Mouse (Mus musculus) lung, postnatal 0 days (tissue): ENCODE results near the gene Dpp3. TPM values are rescaled to one million over a fixed set of nuclear protein-coding genes. Genes with fewer than 3 reads are reported as not detected.

Source experiments
- ATAC-seq: fragments of 200-750 bp; cut with Nextera tagmentation; 2 replicates; pipeline ENCODE4 v1.8.0; 2017; ENCODE audit warnings: moderate library complexity
- DNase-seq: peaks from one replicate; pipeline ENCODE4 v3.0.0-alpha.2; 2016; ENCODE audit warnings: low spot score
- H3K27ac ChIP-seq: fragments of 300-500 bp; sonication (generic); 2 replicates; pipeline ENCODE4 v1.5.1; 2014; ENCODE audit warnings: antibody characterized with exemption, mild to moderate bottlenecking, low read length, mixed read lengths
- H3K27me3 ChIP-seq: fragments of 300-500 bp; sonication (generic); replicated peaks from 2 replicates; pipeline ENCODE4 v1.6.1; 2014; ENCODE audit warnings: low read length, mixed read lengths; ENCODE audit not compliant: insufficient read depth
- H3K36me3 ChIP-seq: fragments of 300-500 bp; sonication (generic); 2 replicates; pipeline ENCODE4 v1.6.1; 2014; ENCODE audit warnings: low read length, mixed read lengths; ENCODE audit not compliant: insufficient read depth
- H3K4me1 ChIP-seq: fragments of 300-500 bp; sonication (generic); 2 replicates; pipeline ENCODE4 v1.6.1; 2014; ENCODE audit warnings: antibody characterized with exemption, low read depth, low read length, mixed read lengths; ENCODE audit not compliant: insufficient read depth
- H3K4me2 ChIP-seq: fragments of 300-500 bp; sonication (generic); replicated peaks from 2 replicates; pipeline ENCODE4 v1.6.1; 2014; ENCODE audit warnings: low read depth, mild to moderate bottlenecking, low read length, moderate library complexity, mixed read lengths
- H3K4me3 ChIP-seq: fragments of 300-500 bp; sonication (generic); 2 replicates; pipeline ENCODE4 v1.5.1; 2014; ENCODE audit warnings: low read depth, low read length
- H3K9ac ChIP-seq: fragments of 300-500 bp; sonication (generic); replicated peaks from 2 replicates; pipeline ENCODE4 v1.6.1; 2014; ENCODE audit warnings: low read depth, mild to moderate bottlenecking
- H3K9me3 ChIP-seq: fragments of 300-500 bp; sonication (generic); 2 replicates; pipeline ENCODE4 v1.6.1; 2016; ENCODE audit warnings: low read length, mixed read lengths
- CTCF ChIP-seq: IDR thresholded peaks from 2 replicates; pipeline ENCODE4 v1.5.1; 2016; ENCODE audit warnings: antibody characterized with exemption, mild to moderate bottlenecking
- EP300 ChIP-seq: IDR thresholded peaks from 2 replicates; pipeline ENCODE4 v1.6.1; 2016; ENCODE audit warnings: antibody characterized with exemption, mild to moderate bottlenecking, control low read depth
- WGBS: fragments of 180-500 bp; shearing (Covaris S2); extraction: QIAGEN DNeasy Blood & Tissue Kit; methylation state at CpG from one replicate; pipeline ENCODE4 v1.1.7; 2014; 5-methylcytosine and 5-hydroxymethylcytosine counted together
- polyA plus RNA-seq: library from polyadenylated mRNA; unstranded; fragments of >200 nt; fragmentation: Nextera tagmentation; extraction: Ambion mirVana; gene quantifications from 2 replicates; pipeline ENCODE4 v1.2.1, GENCODE M21; 2015

Gene Dpp3
- polyA plus RNA-seq, 1 experiment from 2014 or later = 47.7 TPM

- no peaks in the 10 kb centered on the region for H3K27me3 ChIP-seq
- no peaks in the 10 kb centered on the region for H3K9me3 ChIP-seq
- TF ChIP-seq EP300 (no peak), CTCF (no peak)
- no peak overlapping the region for H3K9ac ChIP-seq
- H3K4me1 ChIP-seq = no peaks in the 10 kb centered on the region
- H3K4me3 ChIP-seq = no peak overlapping the region
- H3K36me3 ChIP-seq = no peaks in the 10 kb centered on the region
- H3K27ac ChIP-seq = no peak overlapping the region
- DNase-seq = no peak
- ATAC-seq = no peak
- no peak overlapping the region for H3K4me2 ChIP-seq
- WGBS = 62% methylated on average over 9 of the region's 9 CpGs
These were observed 29.1 kb downstream of the Dpp3 start for GRCm38 (mm10) chr19:4898972-4899371.

- Histone ChIP-seq H3K27ac (no peak overlapping the region), H3K4me3 (no peak overlapping the region), H3K4me1 (no peaks in the 10 kb centered on the region), H3K9ac (no peak overlapping the region), H3K4me2 (no peak overlapping the region), H3K36me3 (no peaks in the 10 kb centered on the region), H3K27me3 (no peaks in the 10 kb centered on the region), H3K9me3 (no peaks in the 10 kb centered on the region)
- 62% methylated on average over 21 of the region's 21 CpGs for WGBS
- TF ChIP-seq CTCF (no peak), EP300 (no peak)
- ATAC-seq (no peak), DNase-seq (no peak)
These were observed 31.1 kb downstream of the Dpp3 start for GRCm38 (mm10) chr19:4896780-4897520.

GRCm38 (mm10) chr19:4891798-4892197 is 36.3 kb downstream of the Dpp3 start:
- no peak overlapping the region for H3K4me2 ChIP-seq
- H3K27me3 ChIP-seq = no peaks in the 10 kb centered on the region
- no peak overlapping the region for H3K9ac ChIP-seq
- no peak overlapping the region for H3K27ac ChIP-seq
- H3K36me3 ChIP-seq = no peaks in the 10 kb centered on the region
- DNase-seq = no peak
- no peaks in the 10 kb centered on the region for H3K9me3 ChIP-seq
- no peak overlapping the region for H3K4me3 ChIP-seq
- no peak for ATAC-seq
- WGBS = 78% methylated on average over 3 of the region's 3 CpGs
- TF ChIP-seq CTCF = no peak
- TF ChIP-seq EP300 = no peak
- no peaks in the 10 kb centered on the region for H3K4me1 ChIP-seq

- Histone ChIP-seq H3K9ac (no peak overlapping the region), H3K4me1 (no peaks in the 10 kb centered on the region), H3K4me2 (no peak overlapping the region), H3K27ac (no peak overlapping the region), H3K4me3 (no peak overlapping the region), H3K27me3 (no peaks in the 10 kb centered on the region), H3K9me3 (no peaks in the 10 kb centered on the region), H3K36me3 (no peaks in the 10 kb centered on the region)
- no peak for DNase-seq
- TF ChIP-seq CTCF = no peak
- TF ChIP-seq EP300 = no peak
- ATAC-seq = no peak
- WGBS = 77% methylated on average over 10 of the region's 10 CpGs
These were observed 38.3 kb downstream of the Dpp3 start for GRCm38 (mm10) chr19:4889791-4890190.

- WGBS = 87% methylated on average over 4 of the region's 4 CpGs
- H3K9ac ChIP-seq = no peak overlapping the region
- TF ChIP-seq CTCF (no peak), EP300 (no peak)
- H3K4me3 ChIP-seq = no peak overlapping the region
- H3K4me2 ChIP-seq = no peak overlapping the region
- no peaks in the 10 kb centered on the region for H3K27me3 ChIP-seq
- no peaks in the 10 kb centered on the region for H3K9me3 ChIP-seq
- no peak for DNase-seq
- H3K4me1 ChIP-seq = no peaks in the 10 kb centered on the region
- ATAC-seq = no peak
- H3K36me3 ChIP-seq = no peaks in the 10 kb centered on the region
- no peak overlapping the region for H3K27ac ChIP-seq
These were observed 44.1 kb downstream of the Dpp3 start for GRCm38 (mm10) chr19:4883961-4884360.

- WGBS = 61% methylated on average over 10 of the region's 10 CpGs
- Histone ChIP-seq H3K4me1 (peaks cover 4% of the 10 kb centered on the region; the same call in 1 of the 2 replicates), H3K36me3 (no peaks in the 10 kb centered on the region), H3K9me3 (no peaks in the 10 kb centered on the region), H3K4me2 (peak overlapping the region; percentile 97; the same call in 1 of the 2 replicates), H3K4me3 (peak overlapping the region; percentile 80; the same call in 1 of the 2 replicates), H3K9ac (peak overlapping the region; percentile 82; the same call in 1 of the 2 replicates), H3K27me3 (0 out of 2 replicates have a peak, but pooled peaks cover 3% of the 10 kb centered on the region), H3K27ac (no peak overlapping the region)
- TF ChIP-seq EP300 = no peak
- no peak for TF ChIP-seq CTCF
- ATAC-seq (no peak), DNase-seq (no peak)
These were observed 48.8 kb downstream of the Dpp3 start for GRCm38 (mm10) chr19:4879324-4879703.
